Mouse (Mus musculus): ENCODE data around the gene Vangl2. TPM values are rescaled to one million over a fixed set of nuclear protein-coding genes. Genes with fewer than 3 reads are reported as not detected.

Vangl2 gene
- total and polyA plus RNA-seq, 3 experiments = 0.39 to 3.0 TPM; not detected in 1

DNA sequence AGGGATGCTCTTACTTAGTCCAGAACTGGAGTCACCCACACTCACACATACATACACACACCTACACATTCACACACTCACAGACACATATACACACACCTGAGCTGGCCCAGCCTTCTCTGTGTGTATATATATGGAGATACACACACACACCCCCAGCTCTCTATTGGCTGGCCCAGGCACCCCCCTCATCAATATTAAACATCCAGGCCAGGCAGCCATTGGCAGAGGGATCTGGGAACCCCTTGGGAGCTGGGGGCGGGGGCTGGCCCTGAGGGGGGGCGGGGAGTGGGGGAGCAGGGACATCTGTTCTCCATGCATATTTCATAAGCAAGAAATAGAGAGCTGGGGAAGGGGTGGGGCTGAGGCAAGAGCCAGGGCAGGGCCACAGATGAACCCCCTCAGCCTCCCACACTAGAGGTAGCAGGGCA, 29.3 kb upstream of the Vangl2 start, which contains the start of gene Nhlh1:
Nhlh1 (minus strand) TSS at position 83 of the 431 bp plus-strand sequence.
- Histone ChIP-seq H3K27me3 (ENCODE audit: control insufficient read depth in 1 of 2, insufficient read depth in 2 of 2, low read length in 2 of 2) (no peaks in the 10 kb centered on the region; a peak in 1 of 4 replicates), H3K36me3 (ENCODE audit: control insufficient read depth in 1 of 2, insufficient read depth in 2 of 2, low read length in 2 of 2) (no peaks in the 10 kb centered on the region; a peak in 1 of 4 replicates), H3K27ac (ENCODE audit: control insufficient read depth, low read depth, low read length) (no peak within 1 kb of the TSS), H3K79me2 (ENCODE audit: control insufficient read depth, insufficient read depth, low read length, poor library complexity) (no peaks in the 10 kb centered on the region), H3K9ac (ENCODE audit: control insufficient read depth, low read depth, low read length, poor library complexity, severe bottlenecking) (no peak within 1 kb of the TSS), H3K9me3 (replicated peaks; ENCODE audit: insufficient read depth, low read length) (no peaks in the 10 kb centered on the region), H3K4me1 (ENCODE audit: control insufficient read depth in 1 of 2, insufficient read depth in 2 of 2, low read length in 2 of 2) (no peaks in the 10 kb centered on the region), H3K4me3 (ENCODE audit: control insufficient read depth in 1 of 2, insufficient read depth in 1 of 2, low read depth in 2 of 2, low read length in 2 of 2) (no peak within 1 kb of the TSS)
- TF ChIP-seq SMC3 (IDR thresholded peaks at IDR 0.05; ENCODE audit: low read depth, low read length) (no peak), SIN3A (IDR thresholded peaks at IDR 0.05; ENCODE audit: low read length) (no peak), TCF12 (IDR thresholded peaks at IDR 0.05; ENCODE audit: low read depth, low read length) (no peak), TBP (IDR thresholded peaks at IDR 0.05; ENCODE audit: low read depth, low read length) (no peak), MYC (IDR thresholded peaks at IDR 0.05; ENCODE audit: low read depth, low read length) (no peak), RCOR1 (IDR thresholded peaks at IDR 0.05; ENCODE audit: low read depth, low read length) (no peak), ZNF384 (IDR thresholded peaks at IDR 0.05; ENCODE audit: low read depth, low read length) (no peak), MAFK (IDR thresholded peaks at IDR 0.05; ENCODE audit: borderline replicate concordance, low read depth, low read length) (no peak), MAZ (IDR thresholded peaks at IDR 0.05; ENCODE audit: low read depth, low read length) (no peak), USF2 (IDR thresholded peaks at IDR 0.05; ENCODE audit: borderline replicate concordance in 1 of 2, insufficient read depth in 1 of 2, low read depth in 1 of 2, low read length in 2 of 2) (no peak), POLR2A (IDR thresholded peaks at IDR 0.05; ENCODE audit: control insufficient read depth in 1 of 2, insufficient read depth in 1 of 2, low read depth in 1 of 2, low read length in 2 of 2, poor library complexity in 1 of 2) (no peak), E2F4 (IDR thresholded peaks at IDR 0.05; ENCODE audit: borderline replicate concordance, low read depth, low read length) (no peak), ZMIZ1 (IDR thresholded peaks at IDR 0.05; ENCODE audit: low read depth, low read length) (no peak), GATA1 (IDR thresholded peaks at IDR 0.05; ENCODE audit: low read depth, low read length) (no peak), BHLHE40 (IDR thresholded peaks at IDR 0.05; ENCODE audit: borderline replicate concordance, low read depth, low read length) (no peak), GABPA (IDR thresholded peaks at IDR 0.05; ENCODE audit: low read depth, low read length) (no peak), RAD21 (IDR thresholded peaks at IDR 0.05; ENCODE audit: low read depth, low read length) (no peak)
- no peak for DNase-seq (ENCODE audit: low read depth, low spot score)

DNA sequence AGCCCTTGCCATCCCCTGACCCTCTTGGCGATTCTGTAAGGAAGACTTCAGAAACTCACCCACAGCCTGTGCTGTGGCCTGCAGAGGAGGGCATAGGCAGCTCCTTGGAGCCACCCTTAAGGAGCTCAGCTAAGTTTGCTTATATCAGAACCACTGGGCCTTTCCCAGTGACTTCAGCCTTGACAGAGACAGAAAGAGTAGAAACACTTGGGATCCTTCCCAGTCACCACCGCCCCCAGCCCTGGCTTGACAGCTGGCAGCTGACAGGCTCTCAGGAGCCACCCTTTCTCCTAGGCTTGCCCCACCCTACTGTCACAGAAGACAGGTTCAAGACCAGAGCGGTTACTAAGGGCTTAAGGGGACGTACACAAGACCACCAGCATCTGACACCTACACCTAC, 28.0 kb upstream of the Vangl2 start:
- no peak for DNase-seq (ENCODE audit: low read depth, low spot score)
- no peaks in the 10 kb centered on the region for H3K79me2 ChIP-seq (ENCODE audit: control insufficient read depth, insufficient read depth, low read length, poor library complexity)
- no peaks in the 10 kb centered on the region; a peak in 1 of 4 replicates for H3K27me3 ChIP-seq (ENCODE audit: control insufficient read depth in 1 of 2, insufficient read depth in 2 of 2, low read length in 2 of 2)
- H3K9ac ChIP-seq (ENCODE audit: control insufficient read depth, low read depth, low read length, poor library complexity, severe bottlenecking) = no peak overlapping the region
- H3K9me3 ChIP-seq (replicated peaks; ENCODE audit: insufficient read depth, low read length) = no peaks in the 10 kb centered on the region
- TF ChIP-seq USF2 (IDR thresholded peaks at IDR 0.05; ENCODE audit: borderline replicate concordance in 1 of 2, insufficient read depth in 1 of 2, low read depth in 1 of 2, low read length in 2 of 2) (no peak), MYC (IDR thresholded peaks at IDR 0.05; ENCODE audit: low read depth, low read length) (no peak), UBTF (IDR thresholded peaks at IDR 0.05; ENCODE audit: borderline replicate concordance, insufficient read depth, low read depth, low read length) (no peak), ZNF384 (IDR thresholded peaks at IDR 0.05; ENCODE audit: low read depth, low read length) (no peak), SIN3A (IDR thresholded peaks at IDR 0.05; ENCODE audit: low read length) (no peak), MXI1 (IDR thresholded peaks at IDR 0.05; ENCODE audit: low read depth, low read length) (no peak), SMC3 (IDR thresholded peaks at IDR 0.05; ENCODE audit: low read depth, low read length) (no peak), POLR2AphosphoS2 (IDR thresholded peaks at IDR 0.05; ENCODE audit: low read length) (no peak), TCF12 (IDR thresholded peaks at IDR 0.05; ENCODE audit: low read depth, low read length) (no peak), MAFK (IDR thresholded peaks at IDR 0.05; ENCODE audit: borderline replicate concordance, low read depth, low read length) (no peak), ZMIZ1 (IDR thresholded peaks at IDR 0.05; ENCODE audit: low read depth, low read length) (no peak), RCOR1 (IDR thresholded peaks at IDR 0.05; ENCODE audit: low read depth, low read length) (no peak), MAZ (IDR thresholded peaks at IDR 0.05; ENCODE audit: low read depth, low read length) (no peak), ETS1 (IDR thresholded peaks at IDR 0.05; ENCODE audit: low read depth, low read length) (no peak)
- H3K4me1 ChIP-seq (ENCODE audit: control insufficient read depth in 1 of 2, insufficient read depth in 2 of 2, low read length in 2 of 2) = no peaks in the 10 kb centered on the region
- no peak overlapping the region for H3K4me3 ChIP-seq (ENCODE audit: control insufficient read depth in 1 of 2, insufficient read depth in 1 of 2, low read depth in 2 of 2, low read length in 2 of 2)
- H3K27ac ChIP-seq (ENCODE audit: control insufficient read depth, low read depth, low read length) = no peak overlapping the region
- H3K36me3 ChIP-seq (ENCODE audit: control insufficient read depth in 1 of 2, insufficient read depth in 2 of 2, low read length in 2 of 2) = no peaks in the 10 kb centered on the region
